In the genomic region with DNA sequence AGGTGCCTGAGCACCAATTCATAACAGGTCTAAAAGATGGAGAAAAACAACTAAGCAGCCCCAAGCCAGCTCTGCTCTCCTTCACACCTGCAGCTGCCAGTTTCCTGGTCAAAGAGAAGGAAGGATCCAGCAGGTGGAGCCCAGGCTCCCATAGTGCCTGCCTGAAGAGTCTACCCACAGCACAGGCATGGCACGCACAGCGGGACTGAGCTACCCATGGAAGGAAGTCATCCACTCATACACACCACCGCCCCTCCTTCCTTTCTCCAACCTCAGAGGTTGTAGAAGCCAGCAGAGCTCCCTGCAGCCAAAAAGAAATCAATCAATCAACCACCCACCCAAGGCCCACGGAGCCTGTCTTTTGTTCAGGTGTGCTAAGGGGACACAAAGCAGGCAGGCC, we compare ENCODE assay signal across 10 mouse cellular contexts.
A peak's percentile ranks its signal among the peaks of the same experiment; 100 is the strongest.
DNase-seq lines count a peak whose midpoint lies in the region; ATAC-seq lines count a peak whose summit lies in the region.
"Had no signal": no experiment of that assay in that cellular context is flagged by ENCODE, and none has a peak within 500 bp of the region (broad histone marks: within the 10 kb centered on the region; RNA-seq: fewer than 3 reads in every experiment).

No protein-coding gene starts in this region.

- peak; percentile 12 for DNase-seq in heart, postnatal 4 days
- no peak for DNase-seq in heart, postnatal 36 days
- DNase-seq in midbrain, embryonic 11.5 days (ENCODE audit: low spot score, missing footprints): peak; percentile 53
- peak; percentile 34 to 51 for DNase-seq in kidney, postnatal 4 days
- DNase-seq in lung, postnatal 4 days: peak; percentile 30

- no peak overlapping the region for H3K9ac ChIP-seq in midbrain, embryonic 11.5 days (ENCODE audit: low read length)
- H3K9ac ChIP-seq in midbrain, embryonic 15.5 days: no peak overlapping the region
- H3K9ac ChIP-seq: heart, embryonic 15.5 days; lung, embryonic 15.5 days had no signal

- H3K4me1 ChIP-seq in midbrain, embryonic 11.5 days (ENCODE audit: control insufficient read depth, insufficient read depth, low read length): no peaks in the 10 kb centered on the region
- H3K4me1 ChIP-seq in midbrain, embryonic 15.5 days: no peaks in the 10 kb centered on the region; the same call in 1 of the 2 replicates
- H3K4me1 ChIP-seq: heart, embryonic 15.5 days had no signal

- H3K9me3 ChIP-seq in midbrain, embryonic 11.5 days (ENCODE audit: control insufficient read depth, low read length): no peaks in the 10 kb centered on the region
- H3K9me3 ChIP-seq in midbrain, embryonic 15.5 days: no peaks in the 10 kb centered on the region
- H3K9me3 ChIP-seq: heart, embryonic 15.5 days; lung, embryonic 15.5 days had no signal

- H3K4me2 ChIP-seq in midbrain, embryonic 11.5 days: no peak overlapping the region
- H3K4me2 ChIP-seq in midbrain, embryonic 15.5 days: no peak overlapping the region
- H3K4me2 ChIP-seq: heart, embryonic 15.5 days; lung, embryonic 15.5 days had no signal

- H3K36me3 ChIP-seq in midbrain, embryonic 11.5 days (ENCODE audit: control insufficient read depth, insufficient read depth, low read length): no peaks in the 10 kb centered on the region
- H3K36me3 ChIP-seq in midbrain, embryonic 15.5 days (replicated peaks): no peaks in the 10 kb centered on the region
- H3K36me3 ChIP-seq: heart, embryonic 15.5 days; lung, embryonic 15.5 days had no signal

- intact Hi-C loops in heart, postnatal 36 days (cut with DNase I): loop anchor here (10.0 kb wide), 1 partner anchor 372 kb away; no protein-coding TSS in a partner anchor

- H3K27me3 ChIP-seq in midbrain, embryonic 11.5 days (ENCODE audit: control insufficient read depth, insufficient read depth, low read length): no peaks in the 10 kb centered on the region
- H3K27me3 ChIP-seq in midbrain, embryonic 15.5 days (replicated peaks): no peaks in the 10 kb centered on the region
- H3K27me3 ChIP-seq: lung, embryonic 15.5 days had no signal

- WGBS in midbrain, embryonic 11.5 days: 69% methylated on average over 4 of the region's 4 CpGs
- 52% methylated on average over 4 of the region's 4 CpGs for WGBS in midbrain, embryonic 15.5 days

- H3K4me3 ChIP-seq in midbrain, embryonic 11.5 days (ENCODE audit: low read depth, low read length): no peak overlapping the region
- no peak overlapping the region for H3K4me3 ChIP-seq in midbrain, embryonic 15.5 days
- H3K4me3 ChIP-seq: heart, embryonic 15.5 days; lung, embryonic 15.5 days had no signal

- H3K27ac ChIP-seq in midbrain, embryonic 11.5 days (ENCODE audit: low read depth, low read length): no peak overlapping the region
- no peak overlapping the region for H3K27ac ChIP-seq in midbrain, embryonic 15.5 days
- H3K27ac ChIP-seq: heart, embryonic 15.5 days; lung, embryonic 15.5 days had no signal

- ATAC-seq in midbrain, embryonic 11.5 days (ENCODE audit: low FRiP score): no peak
- no peak for ATAC-seq in midbrain, embryonic 15.5 days (replicated peaks)
- ATAC-seq in frontal cortex, adult (ENCODE audit: low TSS enrichment): no peak
- ATAC-seq: inflammation-experienced regulatory T-cells, adult 6 months had no signal

Comparison
In these comparisons a context has a peak if more than half of its experiments do, and no peak if none do; other contexts are left out.
1. DNase-seq: peak in heart, postnatal 4 days (single experiment), midbrain, embryonic 11.5 days (single experiment), kidney, postnatal 4 days (2 of 2) and lung, postnatal 4 days (2 of 2); none in heart, postnatal 36 days (0 of 2).